Mouse (Mus musculus): ENCODE results near the gene Tcea2. TPM values are rescaled to one million over a fixed set of nuclear protein-coding genes. Genes with fewer than 3 reads are reported as not detected.

Gene Tcea2
- polyA plus RNA-seq, 1 experiment from 2014 or later: 19.7 TPM

- no peak for ATAC-seq (ENCODE audit: low read depth)
- Histone ChIP-seq H3K4me3 (ENCODE audit: low read length) (no peak within 1 kb of the TSS), H3K27ac (ENCODE audit: low read length) (no peak within 1 kb of the TSS), H3K4me2 (ENCODE audit: low read depth, low read length) (no peak within 1 kb of the TSS), H3K9me3 (ENCODE audit: control insufficient read depth, low read length) (no peaks in the 10 kb centered on the region), H3K36me3 (ENCODE audit: control insufficient read depth, insufficient read depth, low read length) (peaks cover 20% of the 10 kb centered on the region), H3K9ac (ENCODE audit: low read length) (no peak within 1 kb of the TSS), H3K27me3 (ENCODE audit: control insufficient read depth, insufficient read depth, low read depth, low read length) (no peaks in the 10 kb centered on the region), H3K4me1 (replicated peaks; ENCODE audit: control insufficient read depth, insufficient read depth, low read length) (peaks cover 3% of the 10 kb centered on the region)
- WGBS: 83% methylated on average over 3 of the region's 3 CpGs
Observed at GRCm38 (mm10) chr2:181656734-181657133, 23.4 kb upstream of the Tcea2 start, which contains the start of gene Gm29797. Gene Gm29797 (plus strand): TSS chr2:181657034.

GRCm38 (mm10) chr2:181657441-181657840 lies 22.7 kb upstream of the Tcea2 start:
- no peaks in the 10 kb centered on the region for H3K9me3 ChIP-seq (ENCODE audit: control insufficient read depth, low read length)
- ATAC-seq (ENCODE audit: low read depth): no peak
- WGBS: 56% methylated on average over 2 of the region's 2 CpGs

GRCm38 (mm10) chr2:181658528-181658927 lies 21.6 kb upstream of the Tcea2 start:
- no peak for ATAC-seq (ENCODE audit: low read depth)

More at GRCm38 (mm10) chr2:181657441-181657840, 22.7 kb upstream of the Tcea2 start:
- Histone ChIP-seq H3K4me3 (ENCODE audit: low read length) (no peak overlapping the region), H3K4me1 (replicated peaks; ENCODE audit: control insufficient read depth, insufficient read depth, low read length) (peaks cover 3% of the 10 kb centered on the region), H3K36me3 (ENCODE audit: control insufficient read depth, insufficient read depth, low read length) (peaks cover 19% of the 10 kb centered on the region), H3K4me2 (ENCODE audit: low read depth, low read length) (no peak overlapping the region), H3K9ac (ENCODE audit: low read length) (no peak overlapping the region), H3K27ac (ENCODE audit: low read length) (no peak overlapping the region), H3K27me3 (ENCODE audit: control insufficient read depth, insufficient read depth, low read depth, low read length) (no peaks in the 10 kb centered on the region)

GRCm38 (mm10) chr2:181658930-181659555 lies 21.1 kb upstream of the Tcea2 start:
- no peak overlapping the region for H3K4me2 ChIP-seq (ENCODE audit: low read depth, low read length)
- peaks cover 3% of the 10 kb centered on the region for H3K4me1 ChIP-seq (replicated peaks; ENCODE audit: control insufficient read depth, insufficient read depth, low read length)
- H3K9ac ChIP-seq (ENCODE audit: low read length): no peak overlapping the region
- peak; percentile 21; the same call in 1 of the 2 replicates for ATAC-seq (ENCODE audit: low read depth)
- H3K27ac ChIP-seq (ENCODE audit: low read length): peak overlapping the region; percentile 11; the same call in 1 of the 2 replicates
- WGBS: 41% methylated on average over 17 of the region's 17 CpGs
- H3K36me3 ChIP-seq (ENCODE audit: control insufficient read depth, insufficient read depth, low read length): peaks cover 13% of the 10 kb centered on the region
- no peak overlapping the region for H3K4me3 ChIP-seq (ENCODE audit: low read length)
- no peaks in the 10 kb centered on the region for H3K27me3 ChIP-seq (ENCODE audit: control insufficient read depth, insufficient read depth, low read depth, low read length)
- H3K9me3 ChIP-seq (ENCODE audit: control insufficient read depth, low read length): no peaks in the 10 kb centered on the region

More at GRCm38 (mm10) chr2:181658528-181658927, 21.6 kb upstream of the Tcea2 start:
- Histone ChIP-seq H3K4me2 (ENCODE audit: low read depth, low read length) (no peak overlapping the region), H3K4me3 (ENCODE audit: low read length) (no peak overlapping the region), H3K4me1 (replicated peaks; ENCODE audit: control insufficient read depth, insufficient read depth, low read length) (peaks cover 3% of the 10 kb centered on the region), H3K27ac (ENCODE audit: low read length) (no peak overlapping the region), H3K36me3 (ENCODE audit: control insufficient read depth, insufficient read depth, low read length) (peaks cover 14% of the 10 kb centered on the region), H3K9me3 (ENCODE audit: control insufficient read depth, low read length) (no peaks in the 10 kb centered on the region), H3K27me3 (ENCODE audit: control insufficient read depth, insufficient read depth, low read depth, low read length) (no peaks in the 10 kb centered on the region), H3K9ac (ENCODE audit: low read length) (no peak overlapping the region)
- 83% methylated on average over 7 of the region's 7 CpGs for WGBS

GRCm38 (mm10) chr2:181659609-181660055 lies 20.5 kb upstream of the Tcea2 start:
- peaks cover 3% of the 10 kb centered on the region for H3K4me1 ChIP-seq (replicated peaks; ENCODE audit: control insufficient read depth, insufficient read depth, low read length)
- no peaks in the 10 kb centered on the region for H3K9me3 ChIP-seq (ENCODE audit: control insufficient read depth, low read length)
- no peak overlapping the region for H3K4me2 ChIP-seq (ENCODE audit: low read depth, low read length)
- 8% methylated on average over 9 of the region's 9 CpGs for WGBS
- peak overlapping the region; percentile 11; the same call in 1 of the 2 replicates for H3K27ac ChIP-seq (ENCODE audit: low read length)
- peaks cover 11% of the 10 kb centered on the region for H3K36me3 ChIP-seq (ENCODE audit: control insufficient read depth, insufficient read depth, low read length)
- no peaks in the 10 kb centered on the region for H3K27me3 ChIP-seq (ENCODE audit: control insufficient read depth, insufficient read depth, low read depth, low read length)
- peak; percentile 86 for ATAC-seq (ENCODE audit: low read depth)
- no peak overlapping the region; the same call in 1 of the 2 replicates for H3K9ac ChIP-seq (ENCODE audit: low read length)
- H3K4me3 ChIP-seq (ENCODE audit: low read length): no peak overlapping the region

- no peaks in the 10 kb centered on the region for H3K9me3 ChIP-seq (ENCODE audit: control insufficient read depth, low read length)
- H3K9ac ChIP-seq (ENCODE audit: low read length): no peak overlapping the region
- WGBS: 79% methylated on average over 3 of the region's 3 CpGs
- H3K27me3 ChIP-seq (ENCODE audit: control insufficient read depth, insufficient read depth, low read depth, low read length): no peaks in the 10 kb centered on the region
- H3K36me3 ChIP-seq (ENCODE audit: control insufficient read depth, insufficient read depth, low read length): no peaks in the 10 kb centered on the region
- H3K27ac ChIP-seq (ENCODE audit: low read length): peak overlapping the region; percentile 86
- H3K4me1 ChIP-seq (replicated peaks; ENCODE audit: control insufficient read depth, insufficient read depth, low read length): peaks cover 3% of the 10 kb centered on the region
- H3K4me2 ChIP-seq (ENCODE audit: low read depth, low read length): no peak overlapping the region
- peak; percentile 51 for ATAC-seq (ENCODE audit: low read depth)
- no peak overlapping the region for H3K4me3 ChIP-seq (ENCODE audit: low read length)
Observed at GRCm38 (mm10) chr2:181662620-181663297, 17.4 kb upstream of the Tcea2 start.

- Histone ChIP-seq H3K27ac (ENCODE audit: low read length) (peak overlapping the region; percentile 86), H3K4me3 (ENCODE audit: low read length) (no peak overlapping the region), H3K9ac (ENCODE audit: low read length) (no peak overlapping the region), H3K9me3 (ENCODE audit: control insufficient read depth, low read length) (no peaks in the 10 kb centered on the region), H3K27me3 (ENCODE audit: control insufficient read depth, insufficient read depth, low read depth, low read length) (no peaks in the 10 kb centered on the region), H3K36me3 (ENCODE audit: control insufficient read depth, insufficient read depth, low read length) (no peaks in the 10 kb centered on the region), H3K4me2 (ENCODE audit: low read depth, low read length) (no peak overlapping the region), H3K4me1 (replicated peaks; ENCODE audit: control insufficient read depth, insufficient read depth, low read length) (peaks cover 3% of the 10 kb centered on the region)
- peak; percentile 70 for ATAC-seq (ENCODE audit: low read depth)
- 9% methylated on average over 4 of the region's 4 CpGs for WGBS
Observed at GRCm38 (mm10) chr2:181663298-181663630, 16.8 kb upstream of the Tcea2 start.

- Histone ChIP-seq H3K36me3 (ENCODE audit: control insufficient read depth, insufficient read depth, low read length) (no peaks in the 10 kb centered on the region), H3K27me3 (ENCODE audit: control insufficient read depth, insufficient read depth, low read depth, low read length) (peaks cover 46% of the 10 kb centered on the region), H3K9me3 (ENCODE audit: control insufficient read depth, low read length) (no peaks in the 10 kb centered on the region), H3K4me3 (ENCODE audit: low read length) (peak overlapping the region; percentile 57), H3K27ac (ENCODE audit: low read length) (peak overlapping the region; percentile 56), H3K4me1 (replicated peaks; ENCODE audit: control insufficient read depth, insufficient read depth, low read length) (peaks cover 17% of the 10 kb centered on the region; the same call in 1 of the 2 replicates), H3K4me2 (ENCODE audit: low read depth, low read length) (peak overlapping the region; percentile 72), H3K9ac (ENCODE audit: low read length) (peak overlapping the region; percentile 74)
- ATAC-seq (ENCODE audit: low read depth): peak; percentile 41
- 2% methylated on average over 56 of the region's 56 CpGs for WGBS
Observed at GRCm38 (mm10) chr2:181670285-181670912, 9.7 kb upstream of the Tcea2 start.

GRCm38 (mm10) chr2:181670913-181671311 lies 9.2 kb upstream of the Tcea2 start:
- H3K27me3 ChIP-seq (ENCODE audit: control insufficient read depth, insufficient read depth, low read depth, low read length): peaks cover 46% of the 10 kb centered on the region
- no peaks in the 10 kb centered on the region for H3K9me3 ChIP-seq (ENCODE audit: control insufficient read depth, low read length)
- WGBS: 1% methylated on average over 41 of the region's 41 CpGs

More at GRCm38 (mm10) chr2:181670913-181671311, 9.2 kb upstream of the Tcea2 start:
- no peak for ATAC-seq (ENCODE audit: low read depth)
- Histone ChIP-seq H3K4me2 (ENCODE audit: low read depth, low read length) (peak overlapping the region; percentile 72), H3K9ac (ENCODE audit: low read length) (peak overlapping the region; percentile 74), H3K27ac (ENCODE audit: low read length) (peak overlapping the region; percentile 56), H3K4me3 (ENCODE audit: low read length) (peak overlapping the region; percentile 57), H3K4me1 (replicated peaks; ENCODE audit: control insufficient read depth, insufficient read depth, low read length) (peaks cover 21% of the 10 kb centered on the region; the same call in 1 of the 2 replicates), H3K36me3 (ENCODE audit: control insufficient read depth, insufficient read depth, low read length) (no peaks in the 10 kb centered on the region)
